Mouse (Mus musculus) MEL (cell line): ENCODE measurements around the gene Elp1. TPM values are rescaled to one million over a fixed set of nuclear protein-coding genes. Genes with fewer than 3 reads are reported as not detected.

Source experiments
- DNase-seq: peaks from one replicate; pipeline ENCODE4 v3.0.0; 2011; ENCODE audit warnings: low read depth, low spot score
- H3K27ac ChIP-seq: 2 replicates; pipeline ENCODE4 v1.5.1; 2012; ENCODE audit warnings: low read depth, mild to moderate bottlenecking, control low read depth, low read length, moderate library complexity; ENCODE audit not compliant: control insufficient read depth
- H3K27me3 ChIP-seq, 2 experiments: fragments of 150-350 bp in 1 of 2; sonication (generic) in 1 of 2; 2 replicates each; pipeline ENCODE4 v1.6.1; 2012; ENCODE audit warnings: low read length in 2 of 2, mild to moderate bottlenecking in 2 of 2, improper control_type of control experiment in 1 of 2, moderate library complexity in 1 of 2; ENCODE audit not compliant: insufficient read depth in 2 of 2, control insufficient read depth in 1 of 2
- H3K36me3 ChIP-seq, 2 experiments: 2 replicates each; pipeline ENCODE4 v1.6.1; 2012 to 2014; ENCODE audit warnings: low read length in 2 of 2, improper control_type of control experiment in 1 of 2, inconsistent platforms in 1 of 2, mild to moderate bottlenecking in 1 of 2; ENCODE audit not compliant: insufficient read depth in 2 of 2, control insufficient read depth in 1 of 2
- H3K4me1 ChIP-seq, 2 experiments: fragments of 150-350 bp in 1 of 2; sonication (generic) in 1 of 2; 2 replicates each; pipeline ENCODE4 v1.6.1; 2012; ENCODE audit warnings: low read length in 2 of 2, improper control_type of control experiment in 1 of 2, mild to moderate bottlenecking in 1 of 2; ENCODE audit not compliant: insufficient read depth in 2 of 2, control insufficient read depth in 1 of 2
- H3K4me3 ChIP-seq, 2 experiments: fragments of 150-350 bp in 1 of 2; sonication (generic) in 1 of 2; 2 replicates each; pipeline ENCODE4 v1.5.1; 2012; ENCODE audit warnings: low read depth in 2 of 2, low read length in 2 of 2, mild to moderate bottlenecking in 2 of 2, moderate library complexity in 2 of 2, control low read depth in 1 of 2, improper control_type of control experiment in 1 of 2; ENCODE audit not compliant: control insufficient read depth in 1 of 2, insufficient read depth in 1 of 2
- H3K79me2 ChIP-seq: 2 replicates; pipeline ENCODE4 v1.6.1; 2012; ENCODE audit warnings: mild to moderate bottlenecking, low read length, moderate library complexity; ENCODE audit not compliant: control insufficient read depth, poor library complexity, insufficient read depth
- H3K9ac ChIP-seq: 2 replicates; pipeline ENCODE4 v1.6.1; 2012; ENCODE audit warnings: low read depth, mild to moderate bottlenecking, control low read depth, low read length, moderate library complexity; ENCODE audit not compliant: control insufficient read depth, poor library complexity, severe bottlenecking
- H3K9me3 ChIP-seq: fragments of 150-350 bp; sonication (generic); replicated peaks from 2 replicates; pipeline ENCODE4 v1.6.1; 2012; ENCODE audit warnings: mild to moderate bottlenecking, low read length, improper control_type of control experiment, moderate library complexity; ENCODE audit not compliant: insufficient read depth
- BHLHE40 ChIP-seq: IDR thresholded peaks from 2 replicates; pipeline ENCODE4 v1.6.1; 2012; ENCODE audit warnings: low read depth, mild to moderate bottlenecking, inconsistent platforms, low read length, improper control_type of control experiment, borderline replicate concordance
- CHD1 ChIP-seq: IDR thresholded peaks from 2 replicates; pipeline ENCODE4 v1.6.1; 2012; ENCODE audit warnings: low read depth, mild to moderate bottlenecking, inconsistent platforms, low read length, improper control_type of control experiment
- CHD2 ChIP-seq: IDR thresholded peaks from 2 replicates; pipeline ENCODE4 v1.6.1; 2011; ENCODE audit warnings: low read length, improper control_type of control experiment
- CTCF ChIP-seq, 3 experiments: IDR thresholded peaks in 2 of 3; conservative IDR thresholded peaks in 1 of 3; 2 replicates each; pipeline ENCODE4 v1.5.1; 2011 to 2012; ENCODE audit warnings: low read length in 3 of 3, low read depth in 2 of 3, mild to moderate bottlenecking in 2 of 3, improper control_type of control experiment in 1 of 3, inconsistent platforms in 1 of 3, mixed read lengths in 1 of 3, moderate library complexity in 1 of 3; ENCODE audit not compliant: control insufficient read depth in 1 of 3, insufficient read depth in 1 of 3, poor library complexity in 1 of 3, severe bottlenecking in 1 of 3
- E2F4 ChIP-seq: IDR thresholded peaks from 2 replicates; pipeline ENCODE4 v1.6.1; 2011; ENCODE audit warnings: low read depth, low read length, improper control_type of control experiment, borderline replicate concordance
- ELF1 ChIP-seq: IDR thresholded peaks from 2 replicates; pipeline ENCODE4 v1.6.1; 2014; ENCODE audit warnings: low read depth, mild to moderate bottlenecking, inconsistent platforms, low read length, improper control_type of control experiment, moderate library complexity
- GABPA ChIP-seq: IDR thresholded peaks from 2 replicates; pipeline ENCODE4 v1.6.1; 2012; ENCODE audit warnings: low read depth, mild to moderate bottlenecking, inconsistent platforms, low read length, improper control_type of control experiment, moderate library complexity
- GATA1 ChIP-seq: IDR thresholded peaks from 2 replicates; pipeline ENCODE4 v1.6.1; 2011; ENCODE audit warnings: low read depth, low read length, improper control_type of control experiment
- HCFC1 ChIP-seq: IDR thresholded peaks from 2 replicates; pipeline ENCODE4 v1.6.1; 2012; ENCODE audit warnings: low read depth, mild to moderate bottlenecking, inconsistent platforms, low read length, improper control_type of control experiment, moderate library complexity
- JUND ChIP-seq: IDR thresholded peaks from 2 replicates; pipeline ENCODE4 v1.6.1; 2011; ENCODE audit warnings: low read depth, mild to moderate bottlenecking, improper control_type of control experiment, low read length
- KAT2A ChIP-seq: conservative IDR thresholded peaks from 2 replicates; pipeline ENCODE4 v1.6.1; 2012; ENCODE audit warnings: low read depth, low read length, improper control_type of control experiment, inconsistent platforms
- MAFK ChIP-seq: IDR thresholded peaks from 2 replicates; pipeline ENCODE4 v1.6.1; 2011; ENCODE audit warnings: low read depth, mild to moderate bottlenecking, low read length, improper control_type of control experiment, borderline replicate concordance
- MXI1 ChIP-seq: IDR thresholded peaks from 2 replicates; pipeline ENCODE4 v1.6.1; 2011; ENCODE audit warnings: mild to moderate bottlenecking, low read depth, low read length, improper control_type of control experiment
- MYB ChIP-seq: IDR thresholded peaks from 2 replicates; pipeline ENCODE4 v1.6.1; 2011; ENCODE audit warnings: mild to moderate bottlenecking, low read depth, low read length, improper control_type of control experiment
- NRF1 ChIP-seq: IDR thresholded peaks from 2 replicates; pipeline ENCODE4 v1.6.1; 2014; ENCODE audit warnings: low read depth, mild to moderate bottlenecking, inconsistent platforms, low read length, improper control_type of control experiment, moderate library complexity; ENCODE audit not compliant: poor library complexity, insufficient read depth, severe bottlenecking
- POLR2A ChIP-seq, 2 experiments: IDR thresholded peaks; 2 replicates each; pipeline ENCODE4 v1.6.1; 2011 to 2012; ENCODE audit warnings: low read length in 2 of 2, mild to moderate bottlenecking in 2 of 2, control low read depth in 1 of 2, improper control_type of control experiment in 1 of 2, low read depth in 1 of 2, moderate library complexity in 1 of 2; ENCODE audit not compliant: control insufficient read depth in 1 of 2, insufficient read depth in 1 of 2, poor library complexity in 1 of 2
- POLR2AphosphoS2 ChIP-seq: IDR thresholded peaks from 2 replicates; pipeline ENCODE4 v1.6.1; 2011; ENCODE audit warnings: low read length, improper control_type of control experiment
- POLR2AphosphoS5 ChIP-seq: IDR thresholded peaks from 2 replicates; pipeline ENCODE4 v1.6.1; 2012; ENCODE audit warnings: low read depth, borderline replicate concordance, mild to moderate bottlenecking, inconsistent platforms, low read length, moderate library complexity, mixed read lengths
- RCOR1 ChIP-seq: IDR thresholded peaks from 2 replicates; pipeline ENCODE4 v1.6.1; 2012; ENCODE audit warnings: low read depth, mild to moderate bottlenecking, inconsistent platforms, low read length, improper control_type of control experiment
- SIN3A ChIP-seq: IDR thresholded peaks from 2 replicates; pipeline ENCODE4 v1.6.1; 2012; ENCODE audit warnings: low read length, improper control_type of control experiment, inconsistent platforms
- TAL1 ChIP-seq: IDR thresholded peaks from 2 replicates; pipeline ENCODE4 v1.6.1; 2012; ENCODE audit warnings: mild to moderate bottlenecking, inconsistent platforms, low read length, moderate library complexity, mixed read lengths
- TBP ChIP-seq: IDR thresholded peaks from 2 replicates; pipeline ENCODE4 v1.8.0; 2011; ENCODE audit warnings: low read depth, low read length, improper control_type of control experiment
- USF1 ChIP-seq: IDR thresholded peaks from 2 replicates; pipeline ENCODE4 v1.6.1; 2014; ENCODE audit warnings: low read depth, mild to moderate bottlenecking, inconsistent platforms, low read length, improper control_type of control experiment, moderate library complexity
- USF2 ChIP-seq, 2 experiments: IDR thresholded peaks; 2 replicates each; pipeline ENCODE4 v1.6.1; 2011 to 2012; ENCODE audit warnings: improper control_type of control experiment in 2 of 2, low read length in 2 of 2, borderline replicate concordance in 1 of 2, inconsistent platforms in 1 of 2, low read depth in 1 of 2, mild to moderate bottlenecking in 1 of 2; ENCODE audit not compliant: insufficient read depth in 1 of 2
- ZC3H11A ChIP-seq: IDR thresholded peaks from 2 replicates; pipeline ENCODE4 v1.6.1; 2012; ENCODE audit warnings: low read depth, mild to moderate bottlenecking, inconsistent platforms, low read length, improper control_type of control experiment
- ZMIZ1 ChIP-seq: IDR thresholded peaks from 2 replicates; pipeline ENCODE4 v1.6.1; 2012; ENCODE audit warnings: low read depth, mild to moderate bottlenecking, inconsistent platforms, low read length, improper control_type of control experiment, moderate library complexity
- ZNF384 ChIP-seq: IDR thresholded peaks from 2 replicates; pipeline ENCODE4 v1.6.1; 2012; ENCODE audit warnings: low read depth, mild to moderate bottlenecking, inconsistent platforms, low read length, improper control_type of control experiment
- polyA plus RNA-seq, 2 experiments: library from polyadenylated mRNA; stranded (reverse) in 1 of 2; unstranded in 1 of 2; fragments of >175 nt in 1 of 2; fragments of >200 nt in 1 of 2; gene quantifications; 2 replicates each; pipeline versions ENCODE4 v1.2.1 to v1.2.4; 2012; ENCODE audit warnings: low replicate concordance in 2 of 2, low read depth in 1 of 2; ENCODE audit not compliant: insufficient read length in 2 of 2, insufficient read depth in 1 of 2, missing spikeins in 1 of 2
- total RNA-seq: library from RNA; depleted of rRNA; stranded (reverse); fragments of 300-350 nt; gene quantifications from 2 replicates; pipeline ENCODE4 v1.2.3, GENCODE M21; 2012

Gene Elp1
- total and polyA plus RNA-seq, 3 experiments = 38.0 to 144 (median 41.3) TPM

DNA sequence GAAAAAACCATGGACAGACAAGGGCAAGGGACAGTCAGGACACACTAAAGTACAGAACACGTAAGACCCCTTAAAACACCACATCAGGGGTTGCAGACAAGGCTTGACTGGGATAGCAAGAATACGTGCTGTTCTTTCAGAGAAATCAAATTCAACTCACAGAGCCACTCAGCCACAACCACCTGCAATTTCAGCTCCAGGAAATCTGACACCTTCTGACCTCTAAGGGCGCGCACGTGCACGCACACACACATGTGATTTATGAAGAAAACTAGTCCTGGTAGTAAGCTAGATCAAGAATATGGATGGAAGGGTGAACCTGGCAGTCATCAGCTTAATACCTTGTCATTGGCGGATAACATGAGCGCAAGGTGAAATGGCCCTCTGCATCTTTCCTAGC is 13.0 kb upstream of the Elp1 start:
- no peak overlapping the region for H3K27ac ChIP-seq
- no peak overlapping the region for H3K9ac ChIP-seq
- H3K9me3 ChIP-seq = no peaks in the 10 kb centered on the region
- no peak overlapping the region for H3K4me3 ChIP-seq
- TF ChIP-seq USF1 = no peak
- no peak for TF ChIP-seq HCFC1
- TF ChIP-seq KAT2A = no peak
- TF ChIP-seq ZC3H11A = no peak
- no peak for TF ChIP-seq CHD2
- TF ChIP-seq POLR2AphosphoS5 = no peak
- no peak for TF ChIP-seq RCOR1
- no peak for TF ChIP-seq POLR2AphosphoS2
- TF ChIP-seq GABPA = no peak
- TF ChIP-seq TBP = no peak
- TF ChIP-seq E2F4 = no peak
- no peak for TF ChIP-seq BHLHE40
- TF ChIP-seq ZNF384 = no peak
- TF ChIP-seq, all 39 proteins: peak for 0
- Histone ChIP-seq H3K4me1 (no peaks in the 10 kb centered on the region), H3K79me2 (no peaks in the 10 kb centered on the region), H3K27me3 (no peaks in the 10 kb centered on the region), H3K36me3 (no peaks in the 10 kb centered on the region)
- DNase-seq = no peak

DNA sequence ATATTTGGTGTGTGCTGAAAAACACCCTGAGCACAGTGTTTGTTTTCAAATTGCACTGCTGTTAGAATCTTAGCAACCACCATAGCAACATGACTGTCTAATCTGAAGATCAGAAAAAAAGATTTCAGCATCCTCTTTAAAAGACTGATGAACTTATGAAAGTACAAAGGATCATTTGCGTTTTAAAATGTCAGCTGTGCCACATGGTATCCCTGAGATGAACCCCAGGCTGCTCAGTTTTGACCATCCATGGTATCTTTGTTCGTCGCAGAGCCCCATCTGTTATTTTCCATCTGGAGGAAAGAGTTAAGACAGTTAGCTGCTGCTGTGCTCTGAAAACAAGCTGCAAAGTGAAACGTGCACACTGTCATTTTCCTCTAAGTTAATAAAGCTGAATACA is 10.0 kb upstream of the Elp1 start:
- Histone ChIP-seq H3K79me2 (no peaks in the 10 kb centered on the region), H3K9me3 (no peaks in the 10 kb centered on the region), H3K27ac (no peak overlapping the region), H3K27me3 (no peaks in the 10 kb centered on the region), H3K4me3 (no peak overlapping the region), H3K9ac (no peak overlapping the region), H3K4me1 (no peaks in the 10 kb centered on the region), H3K36me3 (no peaks in the 10 kb centered on the region)
- no peak for DNase-seq
- TF ChIP-seq SIN3A = no peak
- no peak for TF ChIP-seq USF2 (IDR thresholded peaks at IDR 0.05; ENCODE audit: borderline replicate concordance in 1 of 2, insufficient read depth in 1 of 2, low read depth in 1 of 2, low read length in 2 of 2)
- TF ChIP-seq TBP = no peak
- no peak for TF ChIP-seq ZMIZ1

DNA sequence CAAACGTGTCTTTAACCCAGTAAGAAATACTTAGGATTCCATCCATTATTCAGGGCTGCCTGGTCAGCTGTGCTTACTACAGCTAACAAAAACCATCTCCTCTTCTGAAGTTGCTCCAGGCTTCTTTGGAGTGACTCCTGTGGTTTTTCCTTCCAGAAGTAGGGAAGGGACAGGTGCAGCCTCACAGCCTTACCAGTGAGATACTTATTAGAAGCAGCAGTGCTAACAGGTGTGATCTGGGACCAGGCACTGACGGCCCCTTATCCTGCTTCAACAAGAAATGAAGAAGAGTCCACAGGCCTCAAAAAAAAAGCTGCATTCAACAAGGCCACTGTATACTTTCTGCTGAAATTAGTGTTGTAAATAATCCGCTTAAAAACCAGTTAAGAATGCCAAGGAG is 9.5 kb upstream of the Elp1 start:
- no peaks in the 10 kb centered on the region for H3K27me3 ChIP-seq
- no peaks in the 10 kb centered on the region for H3K79me2 ChIP-seq
- DNase-seq = no peak
- H3K27ac ChIP-seq = no peak overlapping the region
- TF ChIP-seq NRF1 (no peak), HCFC1 (no peak), JUND (no peak), GATA1 (no peak), RCOR1 (no peak), POLR2A (IDR thresholded peaks at IDR 0.05; ENCODE audit: control insufficient read depth in 1 of 2, insufficient read depth in 1 of 2, low read depth in 1 of 2, low read length in 2 of 2, poor library complexity in 1 of 2) (no peak), SIN3A (no peak), CTCF (IDR thresholded peaks at IDR 0.05 in 2 of 3, conservative IDR thresholded peaks at IDR 0.05 in 1 of 3; ENCODE audit: control insufficient read depth in 1 of 3, insufficient read depth in 1 of 3, low read depth in 2 of 3, low read length in 3 of 3, poor library complexity in 1 of 3, severe bottlenecking in 1 of 3) (no peak), TAL1 (no peak), TBP (no peak), USF1 (no peak), ELF1 (no peak), MXI1 (no peak), MAFK (no peak), BHLHE40 (no peak), CHD1 (no peak), MYB (no peak)
- TF ChIP-seq, all 39 proteins: peak for 0
- Histone ChIP-seq H3K36me3 (peaks cover 0 to 2% of the 10 kb centered on the region in 2 experiments; a peak in 1 of 4 replicates), H3K4me3 (no peak overlapping the region), H3K4me1 (no peaks in the 10 kb centered on the region), H3K9ac (no peak overlapping the region), H3K9me3 (no peaks in the 10 kb centered on the region)
